Mouse (Mus musculus) limb, embryonic 10.5 days (tissue): ENCODE data around the gene 2610528A11Rik. TPM values are rescaled to one million over a fixed set of nuclear protein-coding genes. Genes with fewer than 3 reads are reported as not detected.

Experiments used
- DNase-seq: peaks from one replicate; pipeline ENCODE4 v3.0.0-alpha.2; 2017; ENCODE audit warnings: low spot score
- H3K27ac ChIP-seq: fragments of 300-500 bp; sonication (generic); 2 replicates; pipeline ENCODE4 v1.5.1; 2016; ENCODE audit warnings: mild to moderate bottlenecking
- H3K27me3 ChIP-seq: fragments of 300-500 bp; sonication (generic); 2 replicates; pipeline ENCODE4 v1.6.1; 2016; ENCODE audit warnings: low read depth, mild to moderate bottlenecking; ENCODE audit not compliant: poor library complexity, severe bottlenecking
- H3K36me3 ChIP-seq: fragments of 300-500 bp; sonication (generic); 2 replicates; pipeline ENCODE4 v1.6.1; 2016; ENCODE audit warnings: mild to moderate bottlenecking, moderate library complexity
- H3K4me1 ChIP-seq: fragments of 300-500 bp; sonication (generic); 2 replicates; pipeline ENCODE4 v1.6.1; 2016
- H3K4me3 ChIP-seq: fragments of 300-500 bp; sonication (generic); 2 replicates; pipeline ENCODE4 v1.5.1; 2016; ENCODE audit warnings: mild to moderate bottlenecking, moderate library complexity
- H3K9me3 ChIP-seq: fragments of 300-500 bp; sonication (generic); replicated peaks from 2 replicates; pipeline ENCODE4 v1.6.1; 2016; ENCODE audit warnings: mild to moderate bottlenecking
- WGBS: fragments of 180-500 bp; shearing (Covaris S2); methylation state at CpG from one replicate; pipeline ENCODE4 v1.1.7; 2016; 5-methylcytosine and 5-hydroxymethylcytosine counted together
- polyA plus RNA-seq: library from polyadenylated mRNA; unstranded; fragments of >200 nt; fragmentation: Nextera tagmentation; extraction: Ambion mirVana; gene quantifications from 2 replicates; pipeline ENCODE4 v1.2.1, GENCODE M21; 2016

Gene 2610528A11Rik
- polyA plus RNA-seq, 1 experiment from 2014 or later = 2.7 TPM

GRCm38 (mm10) chr14:37111371-37111770, 2.5 kb downstream of the 2610528A11Rik start:
- Histone ChIP-seq H3K4me1 (peaks cover 15% of the 10 kb centered on the region), H3K36me3 (no peaks in the 10 kb centered on the region), H3K4me3 (no peak overlapping the region), H3K27me3 (no peaks in the 10 kb centered on the region), H3K27ac (no peak overlapping the region), H3K9me3 (no peaks in the 10 kb centered on the region)
- DNase-seq = no peak

DNA sequence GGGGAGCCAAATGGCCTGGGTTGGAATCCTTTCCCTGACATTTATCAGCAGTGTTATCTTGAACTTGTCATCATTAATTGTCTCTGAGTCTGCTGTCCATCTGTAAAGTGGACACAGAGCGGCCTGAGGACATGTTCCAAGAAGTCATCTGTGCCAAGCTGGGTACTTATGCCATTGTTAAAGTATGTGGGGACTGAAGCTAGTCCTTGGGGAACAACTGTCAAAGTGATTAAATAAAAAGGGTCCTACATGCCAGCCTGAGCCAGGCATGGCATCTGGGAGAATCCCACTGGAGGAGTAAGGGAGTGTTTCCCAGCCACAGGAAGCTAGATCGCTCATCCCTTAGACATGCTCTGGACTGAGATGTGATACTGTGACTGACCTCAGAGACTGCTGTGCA, 3.4 kb downstream of the 2610528A11Rik start:
- H3K27me3 ChIP-seq = no peaks in the 10 kb centered on the region
- H3K9me3 ChIP-seq = no peaks in the 10 kb centered on the region
- peaks cover 15% of the 10 kb centered on the region for H3K4me1 ChIP-seq
- no peak for DNase-seq
- H3K4me3 ChIP-seq = no peak overlapping the region
- H3K27ac ChIP-seq = no peak overlapping the region
- no peaks in the 10 kb centered on the region for H3K36me3 ChIP-seq
- 60% methylated on average over 2 of the region's 2 CpGs for WGBS

GRCm38 (mm10) chr14:37109975-37110374, 3.8 kb downstream of the 2610528A11Rik start:
- Histone ChIP-seq H3K36me3 (no peaks in the 10 kb centered on the region), H3K4me3 (no peak overlapping the region), H3K4me1 (peaks cover 15% of the 10 kb centered on the region), H3K27me3 (no peaks in the 10 kb centered on the region), H3K27ac (peak overlapping the region; percentile 3; the same call in 1 of the 2 replicates), H3K9me3 (no peaks in the 10 kb centered on the region)
- 13% methylated on average over 9 of the region's 9 CpGs for WGBS
- no peak for DNase-seq

GRCm38 (mm10) chr14:37109460-37109859, 4.4 kb downstream of the 2610528A11Rik start:
- 66% methylated on average over 8 of the region's 8 CpGs for WGBS
- no peak for DNase-seq
- Histone ChIP-seq H3K27me3 (no peaks in the 10 kb centered on the region), H3K36me3 (no peaks in the 10 kb centered on the region), H3K9me3 (no peaks in the 10 kb centered on the region), H3K27ac (peak overlapping the region; percentile 3; the same call in 1 of the 2 replicates), H3K4me3 (no peak overlapping the region), H3K4me1 (peaks cover 15% of the 10 kb centered on the region)

GRCm38 (mm10) chr14:37105846-37106245, 8.0 kb downstream of the 2610528A11Rik start:
- Histone ChIP-seq H3K4me3 (no peak overlapping the region), H3K36me3 (no peaks in the 10 kb centered on the region), H3K4me1 (peaks cover 15% of the 10 kb centered on the region), H3K9me3 (no peaks in the 10 kb centered on the region), H3K27me3 (no peaks in the 10 kb centered on the region), H3K27ac (no peak overlapping the region)
- no peak for DNase-seq
- 34% methylated on average over 7 of the region's 7 CpGs for WGBS

DNA sequence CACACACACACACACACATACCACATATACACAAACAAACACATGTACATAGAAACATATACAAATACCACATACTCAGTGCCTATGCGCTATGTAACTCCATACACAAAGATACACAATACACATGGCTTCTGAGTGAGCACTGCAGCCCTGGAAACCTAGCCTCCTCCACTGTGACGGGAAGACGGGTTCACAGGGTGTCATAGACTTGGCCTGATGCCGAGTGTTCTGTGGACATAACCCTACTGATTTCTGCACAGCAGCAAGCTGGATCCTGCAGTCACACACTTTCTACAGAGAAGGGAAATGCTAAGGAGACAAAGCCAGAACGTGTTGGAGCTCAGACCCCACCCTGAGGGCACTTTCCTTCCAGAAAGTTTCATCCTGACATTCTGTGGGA, 9.1 kb downstream of the 2610528A11Rik start:
- H3K4me1 ChIP-seq = peaks cover 5% of the 10 kb centered on the region
- H3K27ac ChIP-seq = no peak overlapping the region
- no peaks in the 10 kb centered on the region for H3K27me3 ChIP-seq
- no peaks in the 10 kb centered on the region for H3K9me3 ChIP-seq
- H3K36me3 ChIP-seq = no peaks in the 10 kb centered on the region
- H3K4me3 ChIP-seq = no peak overlapping the region
- WGBS = 76% methylated on average over 5 of the region's 5 CpGs
- DNase-seq = no peak

DNA sequence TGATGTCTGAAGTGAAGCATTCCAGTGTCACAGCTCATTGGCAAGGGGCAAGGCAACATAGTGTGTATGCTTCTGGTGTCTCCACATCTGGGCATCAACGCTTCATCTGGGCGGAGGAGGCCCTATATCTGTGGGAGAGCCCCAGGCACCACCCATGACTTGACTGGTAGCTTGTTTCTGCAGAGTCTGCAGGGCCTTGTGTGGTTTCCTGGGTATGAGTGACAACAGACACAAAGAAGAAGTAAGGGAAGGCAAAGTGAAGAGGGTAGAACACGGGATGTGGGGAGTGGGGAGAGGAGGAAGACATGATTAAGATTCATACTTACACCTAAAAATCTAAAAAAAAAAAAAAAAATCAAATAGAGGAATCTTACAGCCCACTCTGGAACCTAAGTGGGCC, 11.3 kb downstream of the 2610528A11Rik start:
- 90% methylated on average over 3 of the region's 3 CpGs for WGBS

GRCm38 (mm10) chr14:37101531-37101930, 12.3 kb downstream of the 2610528A11Rik start:
- Histone ChIP-seq H3K4me3 (no peak overlapping the region), H3K27me3 (peaks cover 32% of the 10 kb centered on the region), H3K36me3 (no peaks in the 10 kb centered on the region), H3K4me1 (peaks cover 8% of the 10 kb centered on the region), H3K27ac (no peak overlapping the region), H3K9me3 (no peaks in the 10 kb centered on the region)
- 77% methylated on average over 5 of the region's 5 CpGs for WGBS
- DNase-seq = no peak

More for the DNA sequence above, 11.3 kb downstream of the 2610528A11Rik start:
- H3K27me3 ChIP-seq = peaks cover 23% of the 10 kb centered on the region
- H3K27ac ChIP-seq = no peak overlapping the region
- peaks cover 8% of the 10 kb centered on the region for H3K4me1 ChIP-seq
- H3K36me3 ChIP-seq = no peaks in the 10 kb centered on the region
- H3K9me3 ChIP-seq = no peaks in the 10 kb centered on the region
- no peak for DNase-seq
- H3K4me3 ChIP-seq = no peak overlapping the region

GRCm38 (mm10) chr14:37097956-37098530, 15.8 kb downstream of the 2610528A11Rik start, which contains the start of gene Cdhr1:
TSS of gene Cdhr1 (minus strand) at chr14:37098347.
- H3K9me3 ChIP-seq = no peaks in the 10 kb centered on the region
- H3K4me1 ChIP-seq = peaks cover 8% of the 10 kb centered on the region
- H3K4me3 ChIP-seq = peak within 1 kb of the TSS; percentile 47
- no peaks in the 10 kb centered on the region for H3K36me3 ChIP-seq
- peak; percentile 53 for DNase-seq
- H3K27ac ChIP-seq = no peak within 1 kb of the TSS
- 2% methylated on average over 30 of the region's 30 CpGs for WGBS
- H3K27me3 ChIP-seq = peaks cover 36% of the 10 kb centered on the region

DNA sequence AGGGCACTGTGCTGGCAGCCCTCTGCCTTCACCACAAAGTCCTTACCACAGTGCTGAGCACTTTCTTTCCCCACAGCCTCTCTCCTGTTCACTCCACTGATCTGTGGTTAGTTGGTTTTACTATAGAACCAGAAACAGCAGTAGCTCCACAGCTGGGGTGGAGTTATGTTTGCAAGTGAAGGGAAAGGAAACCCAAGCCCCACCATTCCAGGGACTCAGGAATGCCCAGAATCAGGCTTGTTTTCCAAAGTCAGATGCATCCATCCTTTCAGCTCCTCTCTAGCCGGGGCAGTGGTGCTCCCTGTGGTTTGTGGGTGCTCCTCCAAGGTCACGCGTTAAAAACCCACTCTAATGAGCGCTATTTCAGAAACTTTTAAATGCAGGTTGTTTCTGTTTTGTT, 18.3 kb downstream of the 2610528A11Rik start:
- Histone ChIP-seq H3K27me3 (peaks cover 36% of the 10 kb centered on the region), H3K9me3 (no peaks in the 10 kb centered on the region), H3K4me1 (peaks cover 8% of the 10 kb centered on the region), H3K4me3 (no peak overlapping the region), H3K36me3 (no peaks in the 10 kb centered on the region), H3K27ac (no peak overlapping the region)
- WGBS = 85% methylated on average over 4 of the region's 4 CpGs
- no peak for DNase-seq

DNA sequence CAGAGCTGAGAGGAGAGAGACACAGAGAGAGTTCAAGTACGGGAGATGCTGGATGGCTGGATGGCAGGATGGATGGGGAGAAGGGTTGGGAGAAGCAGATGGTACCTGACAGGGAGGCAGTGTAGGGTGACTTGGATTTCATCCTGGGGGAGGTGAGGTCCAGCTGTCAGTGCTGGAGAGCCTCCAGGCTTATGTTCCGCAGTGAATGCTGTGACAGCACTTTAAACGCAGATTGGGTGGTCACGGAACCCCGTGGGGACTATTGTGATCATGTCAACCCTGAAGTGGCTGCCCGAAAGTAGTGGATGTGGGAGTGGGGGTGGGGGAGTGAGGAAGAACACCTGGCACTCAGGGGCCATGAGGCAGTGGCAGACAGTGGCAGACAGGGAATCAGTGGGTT, 19.4 kb downstream of the 2610528A11Rik start:
- no peak for DNase-seq
- no peaks in the 10 kb centered on the region for H3K9me3 ChIP-seq
- WGBS = 87% methylated on average over 6 of the region's 6 CpGs
- H3K27me3 ChIP-seq = peaks cover 33% of the 10 kb centered on the region
- no peaks in the 10 kb centered on the region for H3K36me3 ChIP-seq
- no peak overlapping the region for H3K27ac ChIP-seq
- H3K4me1 ChIP-seq = peaks cover 8% of the 10 kb centered on the region
- no peak overlapping the region for H3K4me3 ChIP-seq

DNA sequence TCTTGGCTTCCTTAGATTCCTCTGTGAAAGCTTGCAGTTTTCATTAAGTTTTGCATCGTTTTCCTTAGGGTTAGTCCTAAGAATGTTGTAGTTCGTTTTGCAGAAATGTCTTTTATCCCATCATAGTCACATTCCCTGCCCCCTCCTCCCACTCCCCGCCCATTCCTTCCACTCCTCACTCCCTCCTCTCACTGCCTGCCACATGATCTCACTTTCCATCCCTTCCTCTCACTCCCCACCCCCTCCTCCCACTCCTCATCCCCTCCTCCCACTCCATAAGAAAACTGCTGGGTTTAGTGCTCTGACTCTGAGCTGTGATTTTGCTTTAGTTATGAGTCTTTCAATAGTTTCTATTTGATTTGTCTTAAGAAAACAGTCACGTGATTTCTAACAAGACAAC, 30.1 kb downstream of the 2610528A11Rik start:
- no peaks in the 10 kb centered on the region for H3K27me3 ChIP-seq
- no peak for DNase-seq
- H3K4me1 ChIP-seq = no peaks in the 10 kb centered on the region
- WGBS = 34% methylated on average over 4 of the region's 4 CpGs
- H3K4me3 ChIP-seq = no peak overlapping the region
- H3K27ac ChIP-seq = no peak overlapping the region
- H3K36me3 ChIP-seq = no peaks in the 10 kb centered on the region
- H3K9me3 ChIP-seq = no peaks in the 10 kb centered on the region

GRCm38 (mm10) chr14:37080724-37081123, 33.1 kb downstream of the 2610528A11Rik start:
- no peak for DNase-seq

GRCm38 (mm10) chr14:37068516-37068915, 45.3 kb downstream of the 2610528A11Rik start:
- Histone ChIP-seq H3K36me3 (no peaks in the 10 kb centered on the region), H3K27me3 (no peaks in the 10 kb centered on the region), H3K4me3 (no peak overlapping the region), H3K4me1 (no peaks in the 10 kb centered on the region), H3K9me3 (no peaks in the 10 kb centered on the region), H3K27ac (no peak overlapping the region)
- WGBS = 16% methylated on average over 9 of the region's 9 CpGs
- peak; percentile 83 for DNase-seq

More at GRCm38 (mm10) chr14:37080724-37081123, 33.1 kb downstream of the 2610528A11Rik start:
- Histone ChIP-seq H3K4me3 (no peak overlapping the region), H3K9me3 (no peaks in the 10 kb centered on the region), H3K27me3 (no peaks in the 10 kb centered on the region), H3K36me3 (no peaks in the 10 kb centered on the region), H3K4me1 (no peaks in the 10 kb centered on the region), H3K27ac (no peak overlapping the region)
- 88% methylated on average over 1 of the region's 1 CpGs for WGBS
